Comparison of ENCODE assay signal across 8 mouse cellular contexts in the genomic region with DNA sequence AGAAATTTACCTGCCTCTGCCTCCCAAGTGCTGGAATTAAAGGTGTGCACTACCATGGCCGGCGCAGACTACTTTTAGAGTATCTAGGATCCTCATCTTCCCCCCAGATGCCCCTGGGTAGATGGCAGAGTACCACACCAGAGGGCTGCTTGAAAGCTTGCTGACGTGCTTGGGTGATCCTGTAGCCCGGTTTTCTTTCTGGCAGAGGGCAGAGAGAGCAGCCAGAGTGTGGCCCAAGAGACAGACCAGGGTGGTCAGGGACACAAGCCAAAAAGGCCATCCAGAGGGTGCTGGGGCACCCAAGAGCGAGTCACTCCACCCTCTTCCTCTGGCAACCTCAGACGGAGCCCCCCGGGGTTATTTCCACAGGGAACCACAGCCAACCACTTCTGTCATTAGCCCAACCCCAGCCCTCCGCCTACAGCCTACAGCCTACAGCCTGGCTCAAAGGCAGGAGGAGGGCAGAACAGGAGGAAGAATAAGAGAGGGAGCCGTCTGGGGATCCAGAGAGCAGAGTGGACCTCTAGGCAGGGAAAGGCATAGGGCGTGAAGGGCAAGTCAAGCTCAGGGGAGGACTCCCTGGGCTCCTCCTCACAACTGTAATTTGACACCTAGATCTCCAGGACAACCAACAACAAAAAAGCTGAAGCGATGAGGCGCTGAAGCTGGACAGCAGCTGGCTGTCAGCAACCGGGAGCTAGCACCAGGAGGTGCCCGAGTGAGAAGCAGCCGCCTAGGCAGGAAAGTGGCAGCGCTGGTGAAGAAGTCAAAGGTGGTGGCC. TPM values are rescaled to one million over a fixed set of nuclear protein-coding genes. Genes with fewer than 3 reads are reported as not detected.
DNase-seq lines count a peak whose midpoint lies in the region; ATAC-seq lines count a peak whose summit lies in the region.

A gene (plus strand): TSS at position 481 of the 781 bp plus-strand sequence.

- H3K4me3 ChIP-seq in kidney, embryonic 14.5 days (ENCODE audit: low read length), result no peak within 1 kb of the TSS
- H3K4me3 ChIP-seq in stomach, embryonic 15.5 days (replicated peaks), result no peak within 1 kb of the TSS

- H3K27ac ChIP-seq in kidney, embryonic 14.5 days (ENCODE audit: low read depth, low read length), result peak within 1 kb of the TSS; percentile 80
- peak within 1 kb of the TSS; percentile 40; the same call in 1 of the 2 replicates for H3K27ac ChIP-seq in stomach, embryonic 15.5 days

- H3K36me3 ChIP-seq in kidney, embryonic 14.5 days (ENCODE audit: control insufficient read depth, insufficient read depth, low read length), result peaks cover 15% of the 10 kb centered on the region; the same call in 1 of the 2 replicates
- H3K36me3 ChIP-seq in stomach, embryonic 15.5 days, result no peaks in the 10 kb centered on the region

- H3K4me2 ChIP-seq in kidney, embryonic 14.5 days (replicated peaks; ENCODE audit: low read depth, low read length), result peak within 1 kb of the TSS; percentile 21
- H3K4me2 ChIP-seq in stomach, embryonic 15.5 days, result no peak within 1 kb of the TSS

- peak; percentile 80 for DNase-seq in ES-CJ7 (ENCODE audit: low read depth, low spot score)
- peak; percentile 48 for DNase-seq in c-Kit-negative CD71-positive TER-119-positive erythroid progenitor cells, embryonic 14.5 days (ENCODE audit: low read depth, low spot score)
- peak; percentile 80 to 82 for DNase-seq in heart, adult 9 months (ENCODE audit: low spot score in 2 of 2)
- peak; percentile 76 for DNase-seq in lung, postnatal 25 days (ENCODE audit: low spot score)
- no peak for DNase-seq in frontal cortex, adult 2 months (ENCODE audit: extremely low spot score in 1 of 2, low spot score in 1 of 2)

- H3K4me1 ChIP-seq in kidney, embryonic 14.5 days (ENCODE audit: control insufficient read depth, insufficient read depth, low read length), result peaks cover 55% of the 10 kb centered on the region
- peaks cover 39% of the 10 kb centered on the region for H3K4me1 ChIP-seq in stomach, embryonic 15.5 days

- H3K9me3 ChIP-seq in kidney, embryonic 14.5 days (ENCODE audit: control insufficient read depth, low read length), result no peaks in the 10 kb centered on the region
- no peaks in the 10 kb centered on the region for H3K9me3 ChIP-seq in stomach, embryonic 15.5 days

- peak; percentile 87 for ATAC-seq in kidney, embryonic 14.5 days (ENCODE audit: low FRiP score, low TSS enrichment)
- ATAC-seq in stomach, embryonic 15.5 days (ENCODE audit: insufficient read depth, low FRiP score, low read depth), result peak; percentile 52
- ATAC-seq in frontal cortex, adult (ENCODE audit: low TSS enrichment), result no peak

- H3K27me3 ChIP-seq in kidney, embryonic 14.5 days (ENCODE audit: control insufficient read depth, insufficient read depth, low read length), result no peaks in the 10 kb centered on the region
- H3K27me3 ChIP-seq in stomach, embryonic 15.5 days (replicated peaks), result no peaks in the 10 kb centered on the region

- 0 out of 2 replicates have a peak within 1 kb of the TSS, but pooled peaks have one; percentile 38 for H3K9ac ChIP-seq in kidney, embryonic 14.5 days (ENCODE audit: low read depth, low read length)
- no peak within 1 kb of the TSS for H3K9ac ChIP-seq in stomach, embryonic 15.5 days

- 20% methylated on average over 16 of the region's 16 CpGs for WGBS in kidney, embryonic 14.5 days
- WGBS in stomach, embryonic 15.5 days, result 29% methylated on average over 16 of the region's 16 CpGs

RNA-seq across cellular contexts. Expression of the gene that starts here (rescaled TPM):
- polyA plus RNA-seq in kidney, embryonic 14.5 days (2014; fragmentation: Nextera tagmentation; extraction: Ambion mirVana), result 2.3 and 2.9 TPM in 2 replicates
- polyA plus RNA-seq in stomach, embryonic 15.5 days (2015; fragmentation: Nextera tagmentation; extraction: Ambion mirVana), result 3.5 and 5.5 TPM in 2 replicates
- 0.64 TPM in 1 of 2 replicates, not detected in the other for polyA plus RNA-seq in frontal cortex, adult 2 months (2012; rRNA removed)

Comparison
In these comparisons a context has a peak if more than half of its experiments do, and no peak if none do; other contexts are left out.
1. DNase-seq: peak in ES-CJ7 (single experiment), c-Kit-negative CD71-positive TER-119-positive erythroid progenitor cells, embryonic 14.5 days (single experiment), heart, adult 9 months (2 of 2) and lung, postnatal 25 days (single experiment); none in frontal cortex, adult 2 months (0 of 2).